Comparison of ENCODE assay signal across 12 mouse cellular contexts in the genomic region with DNA sequence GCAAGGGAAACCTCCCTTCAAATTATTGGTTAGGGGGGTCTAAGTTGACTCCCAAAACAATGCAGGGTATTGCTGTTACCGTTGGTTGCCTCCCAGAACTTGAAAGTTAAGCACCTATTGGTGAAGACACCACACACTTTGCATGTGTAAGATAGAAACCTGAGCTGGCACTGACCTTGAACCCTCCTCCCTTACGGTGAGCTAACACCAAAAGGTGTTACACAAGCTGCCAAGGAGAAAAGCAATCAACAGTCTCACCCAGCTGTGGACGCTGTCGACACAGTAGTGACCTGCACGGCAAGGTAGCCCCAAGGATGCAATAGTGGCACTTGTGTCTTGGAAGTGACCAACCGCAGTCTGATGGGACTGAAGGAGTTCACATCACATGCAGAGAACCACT. TPM values are rescaled to one million over a fixed set of nuclear protein-coding genes. Genes with fewer than 3 reads are reported as not detected.
"Had no signal": no experiment of that assay in that cellular context is flagged by ENCODE, and none has a peak within 500 bp of the region (broad histone marks: within the 10 kb centered on the region; RNA-seq: fewer than 3 reads in every experiment).

No protein-coding gene starts in this region.

- DNase-seq: kidney, adult 2 months; layer of hippocampus, adult 9-11 months; layer of hippocampus, postnatal 36 days; midbrain, embryonic 14.5 days; thymus, postnatal 4 days had no signal

- H3K9ac ChIP-seq: limb, embryonic 12.5 days; liver, embryonic 12.5 days; lung, embryonic 15.5 days; neural tube, embryonic 12.5 days had no signal

- H3K27me3 ChIP-seq: limb, embryonic 12.5 days; liver, embryonic 12.5 days; lung, embryonic 15.5 days; neural tube, embryonic 12.5 days had no signal

- H3K4me3 ChIP-seq: limb, embryonic 12.5 days; liver, embryonic 12.5 days; lung, embryonic 15.5 days; neural tube, embryonic 12.5 days had no signal

- H3K4me2 ChIP-seq: limb, embryonic 12.5 days; liver, embryonic 12.5 days; lung, embryonic 15.5 days; neural tube, embryonic 12.5 days had no signal

- H3K36me3 ChIP-seq: lung, embryonic 15.5 days had no signal

- H3K9me3 ChIP-seq: limb, embryonic 12.5 days; liver, embryonic 12.5 days; lung, embryonic 15.5 days; neural tube, embryonic 12.5 days had no signal

- ATAC-seq: liver, embryonic 12.5 days had no signal

- H3K27ac ChIP-seq: kidney, postnatal 0 days; limb, embryonic 12.5 days; liver, embryonic 12.5 days; lung, embryonic 15.5 days; neural tube, embryonic 12.5 days; stomach, postnatal 0 days had no signal

RNA-seq across cellular contexts. Expression of gene Gm20518, which starts 7.4 kb away (rescaled TPM):
- polyA plus RNA-seq: liver, embryonic 12.5 days; stomach, postnatal 0 days had no signal

RNA-seq across cellular contexts. Expression of gene Tssk1, which starts 9.9 kb away (rescaled TPM):
- polyA plus RNA-seq: limb, embryonic 12.5 days; liver, embryonic 12.5 days; liver, embryonic 16.5 days had no signal

RNA-seq across cellular contexts. Expression of gene Tssk2, which starts 14.3 kb away (rescaled TPM):
- polyA plus RNA-seq: kidney, postnatal 0 days; limb, embryonic 12.5 days; liver, embryonic 12.5 days; liver, embryonic 16.5 days; lung, embryonic 15.5 days; midbrain, embryonic 14.5 days; neural tube, embryonic 12.5 days; stomach, postnatal 0 days had no signal
